Mouse (Mus musculus): Measurements from ENCODE around the gene Ypel1. TPM values are rescaled to one million over a fixed set of nuclear protein-coding genes. Genes with fewer than 3 reads are reported as not detected.

Gene Ypel1
- polyA plus RNA-seq (2016; fragmentation: Nextera tagmentation; extraction: Ambion mirVana) = 2.6 and 3.3 TPM in 2 replicates

DNA sequence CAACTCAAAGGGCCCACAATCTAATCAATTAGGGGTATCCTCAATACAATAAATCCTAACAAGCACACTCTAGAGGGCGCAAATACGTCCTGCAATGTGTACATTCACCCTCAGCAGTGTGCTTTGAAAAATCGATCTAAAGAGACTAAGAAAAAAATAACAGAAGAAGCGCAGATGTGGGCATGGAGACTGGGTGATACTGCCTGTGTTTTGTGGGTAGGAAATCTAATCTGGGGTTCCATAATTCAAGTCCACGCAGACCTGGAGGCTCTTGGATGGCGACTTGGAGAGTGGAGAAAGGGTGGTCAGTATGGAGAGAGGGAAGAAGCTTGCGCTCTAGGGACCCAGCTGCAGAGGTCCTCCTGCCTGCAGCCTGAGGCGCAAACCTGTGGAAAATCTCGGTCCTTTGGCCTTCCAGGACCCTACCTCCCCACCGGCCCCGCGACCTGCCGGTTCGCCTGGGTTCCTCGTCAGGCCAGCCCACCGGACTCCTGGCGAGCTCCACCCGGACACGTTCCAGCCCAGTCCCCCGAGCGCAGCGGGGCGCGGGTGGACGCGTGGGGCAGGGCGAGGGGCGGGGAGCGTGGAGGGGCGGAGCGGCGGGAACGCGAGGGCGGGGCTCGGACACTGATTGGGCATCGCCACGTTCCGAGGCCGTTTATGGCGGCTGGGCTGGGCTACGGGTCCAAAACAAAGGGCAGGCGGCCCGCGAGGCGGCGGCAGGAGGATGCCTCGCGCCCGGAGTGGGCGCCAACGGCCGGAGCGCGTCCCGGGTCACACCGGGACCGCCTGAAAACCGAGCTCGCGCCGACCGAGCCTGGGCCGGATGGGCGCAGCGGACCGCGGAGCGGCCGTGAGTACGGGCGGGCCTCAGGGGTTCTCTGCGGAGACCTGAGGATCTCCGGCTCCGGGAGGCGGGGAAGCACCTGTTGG is at the start of gene Ypel1:
TSS of gene Ypel1 (plus strand) at position 186 of the 933 bp plus-strand sequence.
- 1% methylated on average over 71 of the region's 76 CpGs for WGBS (ENCODE audit: insufficient replicate concordance)
- peak; percentile 83 for ATAC-seq
- Histone ChIP-seq H3K9me3 (replicated peaks) (no peaks in the 10 kb centered on the region), H3K9ac (peak within 1 kb of the TSS; percentile 69), H3K36me3 (no peaks in the 10 kb centered on the region), H3K4me1 (peaks cover 19% of the 10 kb centered on the region), H3K4me3 (peak within 1 kb of the TSS; percentile 71), H3K27ac (0 out of 2 replicates have a peak within 1 kb of the TSS, but pooled peaks have one; percentile 20), H3K4me2 (peak within 1 kb of the TSS; percentile 97), H3K27me3 (replicated peaks) (peaks cover 63% of the 10 kb centered on the region)

DNA sequence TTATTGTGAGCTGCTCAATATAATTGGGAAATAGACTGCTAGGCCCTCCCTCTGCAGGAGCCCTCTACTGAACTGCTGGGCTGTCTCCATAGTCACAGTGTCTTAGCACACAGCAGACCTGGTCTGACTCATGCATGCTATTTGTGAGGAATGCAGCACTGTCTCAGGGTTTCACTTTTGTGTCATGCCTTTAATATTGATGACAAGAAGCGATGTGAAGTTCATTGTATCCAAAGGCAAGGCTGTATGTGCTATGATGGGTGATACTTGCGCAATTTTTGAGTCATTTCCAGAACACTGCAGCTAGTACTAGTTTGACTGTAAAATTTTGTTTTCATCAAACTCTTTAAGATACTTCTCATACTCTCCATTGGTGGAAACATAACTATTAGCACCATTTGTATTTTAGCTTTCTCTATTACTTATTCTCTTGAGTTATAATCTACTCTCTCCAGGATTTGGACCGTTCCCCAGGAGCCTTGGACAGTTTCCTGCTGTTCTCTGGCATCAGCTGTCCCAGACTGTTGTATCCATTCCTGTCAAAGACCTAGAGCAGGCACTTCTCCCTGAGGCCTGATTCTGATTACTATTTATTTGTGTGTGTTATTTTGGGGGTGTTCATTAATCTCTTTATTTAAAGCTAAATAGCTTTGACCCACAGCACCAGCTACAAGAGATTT is 44.9 kb upstream of the Ypel1 start:
- H3K36me3 ChIP-seq = peaks cover 90% of the 10 kb centered on the region
- no peaks in the 10 kb centered on the region for H3K4me1 ChIP-seq
- H3K4me3 ChIP-seq = no peak overlapping the region

DNA sequence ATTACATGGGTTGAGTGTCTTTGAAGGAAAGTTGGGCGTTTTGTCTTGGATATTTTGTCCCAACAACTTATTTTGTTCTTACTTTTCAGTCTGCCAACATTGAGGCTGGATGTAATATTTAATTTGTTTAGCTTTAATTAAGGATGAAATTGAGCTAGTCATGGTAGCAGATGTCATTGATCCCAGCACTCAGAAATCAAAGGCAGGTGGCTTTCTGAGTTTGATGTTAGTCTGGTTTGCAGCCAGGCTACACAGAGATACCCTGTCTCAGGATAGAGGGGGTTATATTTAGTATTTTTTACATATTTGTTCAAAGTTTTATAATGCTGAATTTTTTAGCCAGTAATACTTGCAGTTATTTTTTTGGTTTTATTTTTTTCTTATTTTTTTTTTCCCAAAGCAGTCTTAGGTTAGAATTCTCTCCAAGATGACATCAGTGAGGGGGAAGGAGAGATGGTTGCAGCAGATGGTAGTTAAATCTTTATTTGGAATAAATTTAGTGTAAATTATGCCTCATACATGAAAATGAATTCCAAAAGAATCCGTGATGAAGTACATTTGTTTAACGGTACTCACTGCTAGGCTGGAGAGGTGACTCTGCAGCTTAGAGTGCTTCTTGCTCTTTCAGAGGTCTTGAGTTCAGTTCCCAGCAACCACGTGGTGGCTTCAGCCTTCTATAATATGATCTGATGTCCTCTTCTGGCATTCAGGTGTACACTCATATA is 39.4 kb upstream of the Ypel1 start:
- H3K9ac ChIP-seq = no peak overlapping the region
- H3K27me3 ChIP-seq (replicated peaks) = no peaks in the 10 kb centered on the region
- no peak for ATAC-seq
- H3K27ac ChIP-seq = no peak overlapping the region
- no peak overlapping the region for H3K4me2 ChIP-seq
- peaks cover 86% of the 10 kb centered on the region for H3K36me3 ChIP-seq
- no peaks in the 10 kb centered on the region for H3K4me1 ChIP-seq
- no peak overlapping the region for H3K4me3 ChIP-seq
- 86% methylated on average over 4 of the region's 4 CpGs for WGBS (ENCODE audit: insufficient replicate concordance)
- H3K9me3 ChIP-seq (replicated peaks) = no peaks in the 10 kb centered on the region

More for the DNA sequence above, 44.9 kb upstream of the Ypel1 start:
- no peak for ATAC-seq
- 92% methylated on average over 3 of the region's 3 CpGs for WGBS (ENCODE audit: insufficient replicate concordance)
- Histone ChIP-seq H3K9me3 (replicated peaks) (no peaks in the 10 kb centered on the region), H3K27me3 (replicated peaks) (no peaks in the 10 kb centered on the region), H3K4me2 (no peak overlapping the region), H3K9ac (no peak overlapping the region), H3K27ac (no peak overlapping the region)

DNA sequence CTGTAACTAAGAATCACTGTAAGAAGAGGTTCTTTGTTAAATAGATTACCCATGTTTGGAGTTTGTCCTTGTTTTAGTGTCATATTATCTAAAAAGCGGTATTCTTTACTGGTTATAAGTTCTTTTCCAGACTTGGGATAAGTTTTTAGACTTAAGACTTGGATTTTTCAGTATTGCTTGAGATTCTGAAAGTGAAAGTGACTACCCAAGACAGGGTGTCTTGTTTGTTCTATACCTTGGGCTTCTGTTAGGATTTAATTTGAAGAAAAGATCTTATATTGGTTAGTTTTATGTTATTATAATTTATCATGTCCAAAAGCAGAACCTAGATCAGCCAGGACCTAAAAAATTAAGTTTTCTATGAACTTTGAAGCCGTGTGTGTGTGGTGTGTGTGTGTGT is 35.7 kb upstream of the Ypel1 start:
- H3K4me1 ChIP-seq = no peaks in the 10 kb centered on the region
- no peaks in the 10 kb centered on the region for H3K27me3 ChIP-seq (replicated peaks)
- no peak for ATAC-seq
- no peak overlapping the region for H3K4me3 ChIP-seq
- WGBS (ENCODE audit: insufficient replicate concordance) = 93% methylated on average over 2 of the region's 2 CpGs
- H3K36me3 ChIP-seq = peaks cover 90% of the 10 kb centered on the region
- no peak overlapping the region for H3K27ac ChIP-seq
- no peak overlapping the region for H3K9ac ChIP-seq
- no peaks in the 10 kb centered on the region for H3K9me3 ChIP-seq (replicated peaks)
- H3K4me2 ChIP-seq = no peak overlapping the region

- 91% methylated on average over 3 of the region's 3 CpGs for WGBS (ENCODE audit: insufficient replicate concordance)
- ATAC-seq = no peak
- Histone ChIP-seq H3K36me3 (peaks cover 99% of the 10 kb centered on the region), H3K27me3 (replicated peaks) (no peaks in the 10 kb centered on the region), H3K4me1 (no peaks in the 10 kb centered on the region), H3K4me3 (no peak overlapping the region), H3K9ac (no peak overlapping the region), H3K27ac (no peak overlapping the region), H3K9me3 (replicated peaks) (no peaks in the 10 kb centered on the region), H3K4me2 (no peak overlapping the region)
Measured at GRCm38 (mm10) chr16:17040716-17041115, 28.8 kb upstream of the Ypel1 start.

DNA sequence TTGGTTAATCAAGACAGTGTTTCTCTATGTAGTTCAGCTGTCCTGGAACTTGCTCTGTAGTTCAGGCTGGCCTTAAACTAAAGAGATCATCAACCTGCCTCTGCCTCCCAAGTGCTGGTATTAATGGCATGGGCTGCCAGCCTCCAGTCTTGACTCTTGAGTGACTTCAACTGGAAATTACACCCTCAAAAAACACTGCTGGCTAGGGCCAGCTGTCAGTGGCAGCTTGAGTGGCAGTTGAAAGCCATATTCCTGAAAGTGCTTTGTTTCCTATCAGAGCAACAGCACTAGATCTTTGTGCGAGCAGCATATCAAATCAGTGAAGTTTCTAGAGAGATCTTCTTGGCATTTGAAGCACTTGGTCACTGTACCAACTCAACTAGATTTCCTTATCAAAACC is 28.1 kb upstream of the Ypel1 start:
- Histone ChIP-seq H3K4me2 (no peak overlapping the region), H3K4me1 (no peaks in the 10 kb centered on the region), H3K36me3 (peaks cover 98% of the 10 kb centered on the region), H3K27ac (no peak overlapping the region), H3K9me3 (replicated peaks) (no peaks in the 10 kb centered on the region), H3K27me3 (replicated peaks) (no peaks in the 10 kb centered on the region), H3K4me3 (no peak overlapping the region), H3K9ac (no peak overlapping the region)
- no peak for ATAC-seq
- WGBS (ENCODE audit: insufficient replicate concordance) = 85% methylated on average over 1 of the region's 1 CpGs

GRCm38 (mm10) chr16:17044320-17044719 is 25.2 kb upstream of the Ypel1 start:
- H3K36me3 ChIP-seq = peaks cover 94% of the 10 kb centered on the region
- H3K27me3 ChIP-seq (replicated peaks) = no peaks in the 10 kb centered on the region
- H3K9ac ChIP-seq = no peak overlapping the region
- no peak for ATAC-seq
- H3K4me3 ChIP-seq = no peak overlapping the region
- H3K9me3 ChIP-seq (replicated peaks) = no peaks in the 10 kb centered on the region
- H3K27ac ChIP-seq = no peak overlapping the region
- 76% methylated on average over 3 of the region's 3 CpGs for WGBS (ENCODE audit: insufficient replicate concordance)
- H3K4me2 ChIP-seq = no peak overlapping the region
- no peaks in the 10 kb centered on the region for H3K4me1 ChIP-seq

DNA sequence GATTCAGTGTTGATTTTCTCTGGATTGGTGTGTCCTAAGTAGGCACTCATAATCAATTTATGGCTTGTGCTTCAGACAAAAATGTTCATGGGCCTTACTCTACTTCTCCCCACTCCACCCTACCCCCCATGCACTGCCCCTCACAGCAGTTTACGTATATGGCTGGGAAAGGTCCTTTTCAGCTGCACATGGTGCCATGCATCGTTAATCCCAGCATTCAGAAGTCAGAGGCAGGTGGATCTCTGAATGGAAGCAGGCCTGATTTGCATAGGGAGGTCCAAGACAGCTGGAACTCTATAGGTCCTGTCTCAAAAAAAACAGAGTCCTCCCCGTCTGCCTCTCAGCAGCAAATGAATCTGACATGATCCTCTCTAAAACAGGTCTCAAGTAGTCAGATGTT is 24.2 kb upstream of the Ypel1 start:
- WGBS (ENCODE audit: insufficient replicate concordance) = 78% methylated on average over 3 of the region's 3 CpGs
- no peaks in the 10 kb centered on the region for H3K4me1 ChIP-seq
- no peak overlapping the region for H3K4me2 ChIP-seq
- no peaks in the 10 kb centered on the region for H3K9me3 ChIP-seq (replicated peaks)
- H3K27ac ChIP-seq = no peak overlapping the region
- H3K9ac ChIP-seq = no peak overlapping the region
- no peaks in the 10 kb centered on the region for H3K27me3 ChIP-seq (replicated peaks)
- H3K36me3 ChIP-seq = peaks cover 90% of the 10 kb centered on the region
- no peak overlapping the region for H3K4me3 ChIP-seq
- ATAC-seq = no peak

GRCm38 (mm10) chr16:17049886-17050285 is 19.6 kb upstream of the Ypel1 start:
- H3K36me3 ChIP-seq = peaks cover 47% of the 10 kb centered on the region
- no peaks in the 10 kb centered on the region for H3K27me3 ChIP-seq (replicated peaks)
- WGBS (ENCODE audit: insufficient replicate concordance) = 80% methylated on average over 1 of the region's 1 CpGs
- no peak overlapping the region for H3K9ac ChIP-seq
- H3K4me2 ChIP-seq = no peak overlapping the region
- no peak overlapping the region for H3K4me3 ChIP-seq
- H3K9me3 ChIP-seq (replicated peaks) = no peaks in the 10 kb centered on the region
- ATAC-seq = no peak
- no peaks in the 10 kb centered on the region for H3K4me1 ChIP-seq
- H3K27ac ChIP-seq = no peak overlapping the region

GRCm38 (mm10) chr16:17052087-17052486 is 17.4 kb upstream of the Ypel1 start:
- no peak overlapping the region for H3K9ac ChIP-seq
- peaks cover 28% of the 10 kb centered on the region for H3K36me3 ChIP-seq
- H3K4me1 ChIP-seq = no peaks in the 10 kb centered on the region
- no peaks in the 10 kb centered on the region for H3K9me3 ChIP-seq (replicated peaks)
- no peak overlapping the region for H3K27ac ChIP-seq
- no peak overlapping the region for H3K4me3 ChIP-seq
- H3K27me3 ChIP-seq (replicated peaks) = no peaks in the 10 kb centered on the region
- H3K4me2 ChIP-seq = no peak overlapping the region
- ATAC-seq = 0 out of 2 replicates have a peak, but pooled peaks have one; percentile 31
- WGBS (ENCODE audit: insufficient replicate concordance) = 65% methylated on average over 7 of the region's 7 CpGs

GRCm38 (mm10) chr16:17053903-17054302 is 15.6 kb upstream of the Ypel1 start:
- no peak for ATAC-seq
- Histone ChIP-seq H3K4me2 (no peak overlapping the region), H3K4me1 (no peaks in the 10 kb centered on the region), H3K27me3 (replicated peaks) (no peaks in the 10 kb centered on the region), H3K27ac (no peak overlapping the region), H3K9me3 (replicated peaks) (no peaks in the 10 kb centered on the region), H3K4me3 (no peak overlapping the region), H3K9ac (no peak overlapping the region), H3K36me3 (peaks cover 11% of the 10 kb centered on the region)
- WGBS (ENCODE audit: insufficient replicate concordance) = 80% methylated on average over 3 of the region's 3 CpGs

All from liver, embryonic 12.5 days (tissue).